Mouse (Mus musculus) MN1 (cell line): ENCODE data around the gene Kcnh6.

Experiments used
- DNase-seq: peaks from one replicate; pipeline ENCODE4 v3.0.0-alpha.2; 2016; ENCODE audit warnings: low spot score

The Kcnh6 gene

GRCm38 (mm10) chr11:106063756-106064155, 55.8 kb downstream of the Kcnh6 start:
- DNase-seq = no peak

GRCm38 (mm10) chr11:106065073-106065922, 57.4 kb downstream of the Kcnh6 start:
- DNase-seq = no peak

- DNase-seq = peak; percentile 97
Observed at GRCm38 (mm10) chr11:106065923-106066571, 58.1 kb downstream of the Kcnh6 start, which contains the start of gene Taco1. Taco1 (plus strand) TSS chr11:106066061.

GRCm38 (mm10) chr11:106066616-106067015, 58.7 kb downstream of the Kcnh6 start:
- DNase-seq = peak; percentile 38

- no peak for DNase-seq
Observed at GRCm38 (mm10) chr11:106073774-106074173, 65.8 kb downstream of the Kcnh6 start.

GRCm38 (mm10) chr11:106076321-106076720, 68.4 kb downstream of the Kcnh6 start:
- DNase-seq = peak; percentile 76
